Mouse (Mus musculus) G1E (cell line): ENCODE measurements at regions not wholly inside any gene's neighbourhood (a gene's known extent, or its start where the extent isn't known, plus 50 kb on each side); places are given as distances from the start of the nearest gene placed in this dataset.

Source experiments
- ATAC-seq: 2 replicates; pipeline ENCODE4 v1.8.0; 2016; ENCODE audit warnings: mild to moderate bottlenecking; ENCODE audit not compliant: insufficient number of reproducible peaks, poor library complexity, low FRiP score, severe bottlenecking; ENCODE audit errors: extremely low read depth
- DNase-seq: peaks from one replicate; pipeline ENCODE4 v3.0.0; 2012; ENCODE audit warnings: low spot score
- H3K27me3 ChIP-seq: 2 replicates; pipeline ENCODE4 v1.6.1; 2012; ENCODE audit warnings: mild to moderate bottlenecking, low read length, inconsistent platforms; ENCODE audit not compliant: insufficient read depth
- H3K36me3 ChIP-seq: replicated peaks from 2 replicates; pipeline ENCODE3; 2012; ENCODE audit warnings: mild to moderate bottlenecking, inconsistent platforms
- H3K4me1 ChIP-seq: 2 replicates; pipeline ENCODE4 v1.6.1; 2012; ENCODE audit warnings: low read depth, low read length, inconsistent platforms, mixed read lengths; ENCODE audit not compliant: insufficient read depth
- H3K4me3 ChIP-seq: 2 replicates; pipeline ENCODE4 v1.5.1; 2012; ENCODE audit warnings: low read depth, mild to moderate bottlenecking, inconsistent platforms, low read length, moderate library complexity, mixed read lengths
- H3K9me3 ChIP-seq: replicated peaks from 2 replicates; pipeline ENCODE4 v1.6.1; 2012; ENCODE audit warnings: inconsistent platforms
- CTCF ChIP-seq: IDR thresholded peaks from 2 replicates; pipeline ENCODE4 v1.5.1; 2012; ENCODE audit warnings: low read depth, low read length, inconsistent platforms, mixed read lengths
- GATA1 ChIP-seq: IDR thresholded peaks from 2 replicates; pipeline ENCODE4 v1.6.1; 2012; ENCODE audit warnings: borderline replicate concordance, low read length, inconsistent platforms, mixed read lengths
- GATA2 ChIP-seq: IDR thresholded peaks from 2 replicates; pipeline ENCODE4 v1.6.1; 2012; ENCODE audit warnings: low read depth, low read length, inconsistent platforms, borderline replicate concordance
- POLR2AphosphoS5 ChIP-seq: IDR thresholded peaks from 2 replicates; pipeline ENCODE4 v1.6.1; 2012; ENCODE audit warnings: low read depth, low read length, inconsistent platforms; ENCODE audit not compliant: insufficient replicate concordance
- TAL1 ChIP-seq: conservative IDR thresholded peaks from 2 replicates; pipeline ENCODE4 v1.6.1; 2012; ENCODE audit warnings: low read depth, low read length, inconsistent platforms, mixed read lengths

- Histone ChIP-seq H3K4me1 (no peaks in the 10 kb centered on the region), H3K36me3 (no peaks in the 10 kb centered on the region), H3K27me3 (no peaks in the 10 kb centered on the region), H3K4me3 (no peak overlapping the region), H3K9me3 (no peaks in the 10 kb centered on the region)
- no peak for DNase-seq
- TF ChIP-seq GATA2 (no peak), CTCF (no peak), TAL1 (no peak), POLR2AphosphoS5 (no peak), GATA1 (no peak)
- no peak for ATAC-seq
Observed at GRCm38 (mm10) chr1:57617316-57617715, 156.6 kb upstream of the Spats2l start.

- no peak for DNase-seq
- H3K4me1 ChIP-seq: no peaks in the 10 kb centered on the region
- TF ChIP-seq GATA2 (no peak), POLR2AphosphoS5 (no peak), CTCF (no peak), GATA1 (no peak)
- ATAC-seq: no peak
- no peak overlapping the region for H3K4me3 ChIP-seq
- no peaks in the 10 kb centered on the region for H3K36me3 ChIP-seq
- H3K9me3 ChIP-seq: no peaks in the 10 kb centered on the region
- no peaks in the 10 kb centered on the region for H3K27me3 ChIP-seq
Observed at GRCm38 (mm10) chr1:57622561-57622960, 151.4 kb upstream of the Spats2l start.

- DNase-seq (no peak), ATAC-seq (no peak)
- Histone ChIP-seq H3K4me3 (no peak overlapping the region), H3K4me1 (no peaks in the 10 kb centered on the region), H3K9me3 (no peaks in the 10 kb centered on the region), H3K27me3 (0 out of 2 replicates have a peak, but pooled peaks cover 2% of the 10 kb centered on the region), H3K36me3 (no peaks in the 10 kb centered on the region)
- TF ChIP-seq POLR2AphosphoS5 (no peak), GATA2 (no peak), GATA1 (no peak), CTCF (no peak), TAL1 (no peak)
Observed at GRCm38 (mm10) chr1:57633986-57634385, 140.0 kb upstream of the Spats2l start.

- no peak overlapping the region for H3K4me3 ChIP-seq
- no peaks in the 10 kb centered on the region for H3K27me3 ChIP-seq
- no peaks in the 10 kb centered on the region for H3K4me1 ChIP-seq
- no peaks in the 10 kb centered on the region for H3K36me3 ChIP-seq
- ATAC-seq (no peak), DNase-seq (no peak)
- no peaks in the 10 kb centered on the region for H3K9me3 ChIP-seq
- TF ChIP-seq CTCF (no peak), GATA1 (no peak), GATA2 (no peak), POLR2AphosphoS5 (no peak), TAL1 (no peak)
Observed at GRCm38 (mm10) chr1:57642131-57642530, 131.8 kb upstream of the Spats2l start.

GRCm38 (mm10) chr1:57643466-57644097 is 130.4 kb upstream of the Spats2l start:
- Histone ChIP-seq H3K36me3 (no peaks in the 10 kb centered on the region), H3K27me3 (no peaks in the 10 kb centered on the region), H3K9me3 (no peaks in the 10 kb centered on the region), H3K4me1 (no peaks in the 10 kb centered on the region), H3K4me3 (no peak overlapping the region)
- DNase-seq: no peak
- TF ChIP-seq POLR2AphosphoS5 (no peak), TAL1 (no peak), CTCF (no peak), GATA2 (no peak), GATA1 (no peak)
- no peak for ATAC-seq

- no peaks in the 10 kb centered on the region for H3K27me3 ChIP-seq
- no peaks in the 10 kb centered on the region for H3K4me1 ChIP-seq
- H3K9me3 ChIP-seq: no peaks in the 10 kb centered on the region
- DNase-seq (no peak), ATAC-seq (no peak)
- H3K4me3 ChIP-seq: no peak overlapping the region
- no peaks in the 10 kb centered on the region for H3K36me3 ChIP-seq
- no peak for TF ChIP-seq POLR2AphosphoS5
- no peak for TF ChIP-seq GATA1
- TF ChIP-seq TAL1: no peak
Observed at GRCm38 (mm10) chr1:57664962-57665361, 109.0 kb upstream of the Spats2l start.

GRCm38 (mm10) chr1:57665724-57666123 is 108.2 kb upstream of the Spats2l start:
- Histone ChIP-seq H3K9me3 (no peaks in the 10 kb centered on the region), H3K27me3 (no peaks in the 10 kb centered on the region), H3K4me3 (no peak overlapping the region), H3K36me3 (no peaks in the 10 kb centered on the region), H3K4me1 (no peaks in the 10 kb centered on the region)
- TF ChIP-seq GATA2 (no peak), CTCF (no peak), GATA1 (no peak), TAL1 (no peak), POLR2AphosphoS5 (no peak)
- ATAC-seq (no peak), DNase-seq (no peak)
